Mouse (Mus musculus) ES-E14 (cell line): ENCODE data around the gene Fga. TPM values are rescaled to one million over a fixed set of nuclear protein-coding genes. Genes with fewer than 3 reads are reported as not detected.

Experiments
- DNase-seq: peaks from one replicate; pipeline ENCODE4 v3.0.0-alpha.2; 2013; ENCODE audit warnings: low read depth, low spot score
- H3K27ac ChIP-seq: 2 replicates; pipeline ENCODE4 v1.5.1; 2012; ENCODE audit warnings: low read depth, mild to moderate bottlenecking, low read length, moderate library complexity, mixed read lengths; ENCODE audit not compliant: poor library complexity, insufficient read depth, severe bottlenecking
- H3K36me3 ChIP-seq: 2 replicates; pipeline ENCODE4 v1.6.1; 2012; ENCODE audit warnings: mild to moderate bottlenecking, low read length, moderate library complexity, mixed read lengths; ENCODE audit not compliant: control insufficient read depth, poor library complexity, insufficient read depth, severe bottlenecking
- H3K4me1 ChIP-seq, 2 experiments: fragments of 150-350 bp in 1 of 2; sonication (generic) in 1 of 2; 2 replicates each; pipeline ENCODE4 v1.6.1; 2012; ENCODE audit warnings: low read length in 2 of 2, mild to moderate bottlenecking in 1 of 2, mixed read lengths in 1 of 2; ENCODE audit not compliant: control insufficient read depth in 2 of 2, insufficient read depth in 2 of 2, poor library complexity in 1 of 2
- H3K4me3 ChIP-seq, 2 experiments: fragments of 150-350 bp in 1 of 2; sonication (generic) in 1 of 2; 2 replicates each; pipeline ENCODE4 v1.5.1; 2012; ENCODE audit warnings: low read length in 2 of 2, low read depth in 1 of 2, mild to moderate bottlenecking in 1 of 2, mixed read lengths in 1 of 2; ENCODE audit not compliant: insufficient read depth in 1 of 2, poor library complexity in 1 of 2, severe bottlenecking in 1 of 2
- H3K9ac ChIP-seq: 2 replicates; pipeline ENCODE4 v1.6.1; 2012; ENCODE audit warnings: low read depth, mild to moderate bottlenecking, low read length, mixed read lengths; ENCODE audit not compliant: poor library complexity, insufficient read depth, severe bottlenecking
- H3K9me3 ChIP-seq: fragments of 150-350 bp; sonication (generic); 2 replicates; pipeline ENCODE4 v1.6.1; 2012; ENCODE audit warnings: low read depth, mild to moderate bottlenecking, low read length; ENCODE audit not compliant: control insufficient read depth, insufficient read depth
- CHD2 ChIP-seq: IDR thresholded peaks from 2 replicates; pipeline ENCODE4 v1.6.1; 2014; ENCODE audit warnings: mild to moderate bottlenecking, low read depth, low read length, inconsistent platforms
- HCFC1 ChIP-seq: IDR thresholded peaks from 2 replicates; pipeline ENCODE4 v1.6.1; 2012; ENCODE audit warnings: low read length, inconsistent platforms, borderline replicate concordance; ENCODE audit not compliant: insufficient read depth
- MAFK ChIP-seq: IDR thresholded peaks from 2 replicates; pipeline ENCODE4 v1.6.1; 2014; ENCODE audit warnings: mild to moderate bottlenecking, low read depth, low read length, inconsistent platforms; ENCODE audit not compliant: insufficient read depth
- ZC3H11A ChIP-seq: IDR thresholded peaks from 2 replicates; pipeline ENCODE4 v1.6.1; 2012; ENCODE audit warnings: low read depth, mild to moderate bottlenecking, inconsistent platforms, low read length, borderline replicate concordance
- ZNF384 ChIP-seq: IDR thresholded peaks from 2 replicates; pipeline ENCODE4 v1.6.1; 2012; ENCODE audit warnings: low read depth, low read length, inconsistent platforms
- in situ Hi-C, 2 experiments: fragments of 600-800 bp; cut with MboI; formaldehyde crosslinking; loops; one replicate each; pipeline ENCODE4 v1.15.1; 2025; ENCODE audit warnings: low sequenced_read_pairs in 2 of 2, inconsistent platforms in 1 of 2; ENCODE audit not compliant: unreplicated experiment in 2 of 2
- total RNA-seq: library from RNA; depleted of rRNA; stranded (reverse); fragments of 300-350 nt; gene quantifications from 2 replicates; pipeline ENCODE4 v1.2.3, GENCODE M21; 2012

Gene Fga
- total RNA-seq, 1 experiment = not detected

- H3K27ac ChIP-seq = no peak overlapping the region
- TF ChIP-seq MAFK (no peak), ZNF384 (no peak), CHD2 (no peak), HCFC1 (no peak)
- H3K4me1 ChIP-seq = no peaks in the 10 kb centered on the region
- no peak overlapping the region for H3K9ac ChIP-seq
- in situ Hi-C loops = no loop called here
- no peak overlapping the region for H3K4me3 ChIP-seq
- DNase-seq = no peak
- no peaks in the 10 kb centered on the region for H3K36me3 ChIP-seq
- no peaks in the 10 kb centered on the region for H3K9me3 ChIP-seq
These were observed 14.7 kb upstream of the Fga start for GRCm38 (mm10) chr3:83011136-83011535.

- no peak overlapping the region for H3K27ac ChIP-seq
- H3K9ac ChIP-seq = no peak overlapping the region
- in situ Hi-C loops = no loop called here
- H3K4me3 ChIP-seq = no peak overlapping the region
- DNase-seq = no peak
- TF ChIP-seq CHD2 (no peak), ZC3H11A (no peak)
- H3K9me3 ChIP-seq = no peaks in the 10 kb centered on the region
- H3K4me1 ChIP-seq = no peaks in the 10 kb centered on the region
- H3K36me3 ChIP-seq = no peaks in the 10 kb centered on the region
These were observed 14.3 kb upstream of the Fga start for GRCm38 (mm10) chr3:83011565-83011964.

- Histone ChIP-seq H3K4me1 (no peaks in the 10 kb centered on the region), H3K4me3 (no peak overlapping the region), H3K36me3 (no peaks in the 10 kb centered on the region), H3K9ac (no peak overlapping the region), H3K9me3 (no peaks in the 10 kb centered on the region), H3K27ac (no peak overlapping the region; the same call in 1 of the 2 replicates)
- TF ChIP-seq ZNF384 (no peak), ZC3H11A (no peak), MAFK (no peak), CHD2 (no peak), HCFC1 (no peak)
- in situ Hi-C loops = no loop called here
- no peak for DNase-seq
These were observed 13.2 kb upstream of the Fga start for GRCm38 (mm10) chr3:83012636-83013035.

- TF ChIP-seq MAFK (no peak), HCFC1 (no peak), CHD2 (no peak), ZNF384 (no peak), ZC3H11A (no peak)
- no peak overlapping the region for H3K9ac ChIP-seq
- H3K4me1 ChIP-seq = no peaks in the 10 kb centered on the region
- H3K36me3 ChIP-seq = no peaks in the 10 kb centered on the region
- no peaks in the 10 kb centered on the region for H3K9me3 ChIP-seq
- in situ Hi-C loops = no loop called here
- H3K27ac ChIP-seq = no peak overlapping the region
- no peak overlapping the region for H3K4me3 ChIP-seq
- DNase-seq = no peak
These were observed 11.9 kb upstream of the Fga start for GRCm38 (mm10) chr3:83013951-83014350.

- TF ChIP-seq MAFK (no peak), CHD2 (no peak), ZNF384 (no peak), HCFC1 (no peak), ZC3H11A (no peak)
- Histone ChIP-seq H3K36me3 (no peaks in the 10 kb centered on the region), H3K27ac (no peak overlapping the region), H3K9ac (no peak overlapping the region), H3K9me3 (no peaks in the 10 kb centered on the region), H3K4me1 (no peaks in the 10 kb centered on the region), H3K4me3 (no peak overlapping the region)
- DNase-seq = no peak
- in situ Hi-C loops = no loop called here
These were observed 9.6 kb upstream of the Fga start for GRCm38 (mm10) chr3:83016236-83016635.
